Mouse (Mus musculus) limb, embryonic 10.5 days (tissue): ENCODE results near the gene Sbp. TPM values are rescaled to one million over a fixed set of nuclear protein-coding genes. Genes with fewer than 3 reads are reported as not detected.
"Not testable (repeated sequence)": the region's sequence is repeated elsewhere in the genome, so short reads cannot be mapped to it uniquely, and the experiment has no call there.

ENCODE experiments used
- DNase-seq: peaks from one replicate; pipeline ENCODE4 v3.0.0-alpha.2; 2017; ENCODE audit warnings: low spot score
- H3K27ac ChIP-seq: fragments of 300-500 bp; sonication (generic); 2 replicates; pipeline ENCODE4 v1.5.1; 2016; ENCODE audit warnings: mild to moderate bottlenecking
- H3K27me3 ChIP-seq: fragments of 300-500 bp; sonication (generic); 2 replicates; pipeline ENCODE4 v1.6.1; 2016; ENCODE audit warnings: low read depth, mild to moderate bottlenecking; ENCODE audit not compliant: poor library complexity, severe bottlenecking
- H3K36me3 ChIP-seq: fragments of 300-500 bp; sonication (generic); 2 replicates; pipeline ENCODE4 v1.6.1; 2016; ENCODE audit warnings: mild to moderate bottlenecking, moderate library complexity
- H3K4me1 ChIP-seq: fragments of 300-500 bp; sonication (generic); 2 replicates; pipeline ENCODE4 v1.6.1; 2016
- H3K4me3 ChIP-seq: fragments of 300-500 bp; sonication (generic); 2 replicates; pipeline ENCODE4 v1.5.1; 2016; ENCODE audit warnings: mild to moderate bottlenecking, moderate library complexity
- H3K9me3 ChIP-seq: fragments of 300-500 bp; sonication (generic); replicated peaks from 2 replicates; pipeline ENCODE4 v1.6.1; 2016; ENCODE audit warnings: mild to moderate bottlenecking
- WGBS: fragments of 180-500 bp; shearing (Covaris S2); methylation state at CpG from one replicate; pipeline ENCODE4 v1.1.7; 2016; 5-methylcytosine and 5-hydroxymethylcytosine counted together
- polyA plus RNA-seq: library from polyadenylated mRNA; unstranded; fragments of >200 nt; fragmentation: Nextera tagmentation; extraction: Ambion mirVana; gene quantifications from 2 replicates; pipeline ENCODE4 v1.2.1, GENCODE M21; 2016

Sbp gene
- polyA plus RNA-seq: not detected in 2 replicates

DNA sequence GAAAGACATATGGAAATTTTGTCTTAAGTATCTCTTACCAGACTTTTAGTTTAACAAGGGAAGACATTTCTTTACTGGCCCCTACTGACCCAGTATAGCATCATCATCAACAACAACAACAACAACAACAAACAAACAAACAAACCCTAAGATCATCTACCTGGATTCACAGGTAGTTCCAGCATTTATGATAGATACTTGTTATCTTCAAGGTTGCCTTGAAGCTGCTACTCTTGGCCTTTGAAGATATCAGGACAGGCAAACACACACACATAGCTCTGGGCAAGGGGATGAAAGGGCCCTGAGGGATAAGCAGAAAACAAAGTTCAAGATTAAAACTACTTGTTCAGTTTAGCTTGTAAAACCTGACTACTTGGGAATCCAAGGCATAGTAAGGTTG is at the start of gene Sbp:
Sbp (plus strand) TSS at position 301 of the 400 bp plus-strand sequence.
- no peaks in the 10 kb centered on the region for H3K36me3 ChIP-seq
- H3K27me3 ChIP-seq: no peaks in the 10 kb centered on the region
- no peak within 1 kb of the TSS for H3K4me3 ChIP-seq
- no peaks in the 10 kb centered on the region for H3K9me3 ChIP-seq
- no peak for DNase-seq
- no peaks in the 10 kb centered on the region for H3K4me1 ChIP-seq
- no peak within 1 kb of the TSS for H3K27ac ChIP-seq

DNA sequence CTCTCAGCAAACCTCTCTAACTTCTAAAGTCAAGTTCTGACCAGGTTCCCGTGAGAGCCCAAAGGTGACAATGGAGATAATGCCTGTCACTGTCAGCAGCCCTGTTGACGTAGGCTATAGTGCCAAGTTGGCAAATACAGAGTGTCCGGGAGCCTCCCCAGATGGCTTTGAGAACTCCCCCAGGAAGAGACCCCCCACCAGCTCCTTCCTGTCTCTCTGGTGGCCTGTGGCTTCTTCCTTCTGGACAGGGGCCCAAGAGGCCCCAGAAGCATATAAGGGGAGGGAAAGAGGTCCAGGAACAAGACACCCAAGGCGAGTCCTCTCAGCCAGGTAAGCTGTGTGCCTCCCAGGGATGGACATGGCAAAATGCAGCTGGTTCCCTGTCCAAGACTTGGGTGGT is 24.3 kb upstream of the Sbp start, which contains the start of gene Dcpp3:
Dcpp3 (plus strand) TSS at position 301 of the 400 bp plus-strand sequence.
- WGBS: 81% methylated on average over 4 of the region's 4 CpGs
- H3K36me3 ChIP-seq, H3K9me3 ChIP-seq, H3K4me3 ChIP-seq, H3K4me1 ChIP-seq, H3K27me3 ChIP-seq, H3K27ac ChIP-seq, DNase-seq: not testable (repeated sequence)

DNA sequence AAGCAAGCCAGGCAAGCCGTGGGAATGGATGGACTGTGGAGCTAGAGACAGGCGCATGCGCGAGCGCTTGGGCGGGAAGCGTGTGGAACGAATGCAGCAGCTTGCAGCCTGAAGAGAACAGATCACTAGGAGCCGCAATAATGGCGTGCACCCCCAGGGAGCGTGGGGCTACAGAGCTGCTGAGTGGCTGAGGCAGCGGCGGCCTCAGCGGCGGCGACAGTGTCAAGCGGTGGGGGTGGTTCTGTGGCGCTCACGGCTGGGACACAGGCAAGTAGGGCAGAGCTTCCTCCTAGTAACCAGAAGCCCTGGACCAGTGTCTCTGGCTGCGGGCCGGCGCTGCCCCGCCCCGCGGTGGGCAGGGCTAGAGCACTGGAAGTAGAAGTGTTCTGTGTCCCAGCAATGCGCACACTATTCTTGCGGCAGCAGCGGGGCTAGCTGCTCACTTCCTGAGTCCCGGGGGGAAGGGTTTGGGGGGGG is 16.9 kb upstream of the Sbp start:
- Histone ChIP-seq H3K9me3 (no peaks in the 10 kb centered on the region), H3K27me3 (no peaks in the 10 kb centered on the region), H3K36me3 (no peaks in the 10 kb centered on the region), H3K27ac (peak overlapping the region; percentile 95), H3K4me3 (peak overlapping the region; percentile 65), H3K4me1 (peaks cover 17% of the 10 kb centered on the region)
- WGBS: under 1% methylated on average over 29 of the region's 29 CpGs
- peak; percentile 94 for DNase-seq

DNA sequence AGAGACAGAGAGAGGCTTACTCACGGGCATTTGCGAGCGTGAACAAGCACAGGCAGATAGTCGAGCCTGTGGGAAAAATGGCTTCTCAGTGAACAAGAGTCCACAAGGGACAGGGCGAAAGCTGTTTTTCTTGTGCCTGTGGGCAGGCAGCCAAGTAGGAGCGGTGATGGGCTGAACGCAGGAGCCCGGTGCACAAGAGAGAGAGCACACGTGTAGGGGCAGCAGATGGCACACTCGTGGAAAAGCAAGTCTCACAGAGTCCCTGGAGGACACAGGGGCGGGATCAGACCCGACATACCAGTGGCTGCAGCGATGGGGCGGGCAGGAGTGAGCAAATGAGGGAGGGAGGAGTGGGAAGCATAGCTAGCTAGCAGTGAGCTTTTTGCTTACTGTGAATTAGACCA is 16.4 kb upstream of the Sbp start:
- WGBS: 1% methylated on average over 14 of the region's 14 CpGs
- peak overlapping the region; percentile 95 for H3K27ac ChIP-seq
- DNase-seq: peak; percentile 74

DNA sequence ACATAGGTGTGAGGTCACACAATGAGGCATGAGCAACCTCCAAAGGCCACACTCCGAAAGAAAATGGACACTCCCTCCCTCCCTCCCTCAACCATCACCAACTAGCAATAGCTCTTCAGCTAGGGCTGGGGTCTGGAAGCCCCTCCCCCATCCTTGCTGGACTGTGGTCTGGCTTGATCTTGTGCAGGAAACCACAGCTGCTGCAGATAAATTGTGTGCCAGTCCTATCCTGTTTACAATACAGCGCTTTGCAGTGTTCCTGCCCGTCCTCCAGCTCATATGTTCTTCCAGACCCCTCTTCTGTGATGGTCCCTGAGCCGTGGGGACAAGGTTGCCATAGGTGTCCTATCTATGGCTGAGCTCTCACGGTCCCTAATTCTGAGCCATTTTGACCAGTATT is 10.3 kb upstream of the Sbp start:
- H3K27ac ChIP-seq: no peak overlapping the region
- WGBS: 79% methylated on average over 5 of the region's 5 CpGs
- DNase-seq: no peak
- no peak overlapping the region for H3K4me3 ChIP-seq
- no peaks in the 10 kb centered on the region for H3K9me3 ChIP-seq
- no peaks in the 10 kb centered on the region for H3K36me3 ChIP-seq
- no peaks in the 10 kb centered on the region for H3K4me1 ChIP-seq
- no peaks in the 10 kb centered on the region for H3K27me3 ChIP-seq

More for the DNA sequence above, 16.4 kb upstream of the Sbp start:
- no peaks in the 10 kb centered on the region for H3K27me3 ChIP-seq
- H3K4me1 ChIP-seq: peaks cover 17% of the 10 kb centered on the region
- H3K36me3 ChIP-seq: no peaks in the 10 kb centered on the region
- no peaks in the 10 kb centered on the region for H3K9me3 ChIP-seq
- H3K4me3 ChIP-seq: peak overlapping the region; percentile 65

DNA sequence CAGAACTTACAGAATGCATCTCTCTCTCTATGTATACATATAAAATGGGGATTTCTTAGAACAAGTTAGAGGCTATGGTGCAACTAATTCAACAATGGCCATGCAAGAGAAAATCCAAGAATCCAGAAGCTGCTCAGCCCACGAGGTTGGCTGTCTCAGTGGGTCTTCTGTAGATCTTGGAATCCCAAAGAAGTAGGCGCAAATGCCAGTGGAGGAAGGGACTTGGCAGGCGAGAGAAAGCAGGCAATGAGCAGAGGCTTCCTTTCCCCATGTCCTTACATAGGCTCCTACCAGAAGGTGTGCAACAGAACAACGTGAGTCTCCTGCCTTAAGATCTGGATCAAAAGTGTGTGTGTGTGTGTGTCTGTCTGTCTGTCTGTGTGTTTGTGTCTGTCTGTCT is 6.0 kb downstream of the Sbp start:
- not testable (repeated sequence) for DNase-seq, H3K4me1 ChIP-seq, H3K36me3 ChIP-seq, H3K9me3 ChIP-seq, H3K27ac ChIP-seq, H3K27me3 ChIP-seq, H3K4me3 ChIP-seq
- 78% methylated on average over 4 of the region's 4 CpGs for WGBS

DNA sequence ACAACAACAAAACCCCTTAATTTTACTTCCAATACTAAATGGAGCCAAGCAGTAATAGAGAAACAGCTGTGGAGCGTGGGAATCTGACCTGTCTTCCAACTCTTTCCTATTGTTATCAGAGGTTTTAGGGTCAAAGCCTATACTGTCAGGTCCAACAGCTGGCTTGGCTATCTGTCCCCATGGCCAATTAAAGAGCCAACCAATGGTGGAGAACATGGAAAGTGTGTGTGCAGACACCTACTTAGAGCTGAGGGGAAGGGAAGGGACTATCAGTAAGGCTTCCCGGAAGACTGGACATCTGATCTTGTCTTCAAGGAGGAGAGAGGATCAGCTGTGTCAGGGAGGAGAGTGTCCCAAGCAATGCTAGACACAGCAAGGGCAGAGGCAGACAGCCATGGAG is 7.6 kb downstream of the Sbp start:
- Histone ChIP-seq H3K4me3 (no peak overlapping the region), H3K36me3 (no peaks in the 10 kb centered on the region), H3K27ac (no peak overlapping the region), H3K9me3 (no peaks in the 10 kb centered on the region), H3K4me1 (no peaks in the 10 kb centered on the region), H3K27me3 (no peaks in the 10 kb centered on the region)
- 91% methylated on average over 2 of the region's 2 CpGs for WGBS
- DNase-seq: no peak

DNA sequence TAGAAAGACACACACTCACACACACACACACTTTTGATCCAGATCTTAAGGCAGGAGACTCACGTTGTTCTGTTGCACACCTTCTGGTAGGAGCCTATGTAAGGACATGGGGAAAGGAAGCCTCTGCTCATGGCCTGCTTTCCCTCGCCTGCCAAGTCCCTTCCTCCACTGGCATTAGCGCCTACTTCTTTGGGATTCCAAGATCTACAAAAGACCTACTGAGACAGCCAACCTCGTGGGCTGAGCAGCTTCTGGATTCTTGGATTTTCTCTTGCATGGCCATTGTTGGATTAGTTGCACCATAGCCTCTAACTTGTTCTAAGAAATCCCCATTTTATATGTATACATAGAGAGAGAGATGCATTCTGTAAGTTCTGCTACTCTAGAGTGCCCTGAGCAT is 9.4 kb downstream of the Sbp start:
- not testable (repeated sequence) for H3K4me1 ChIP-seq, H3K27ac ChIP-seq, DNase-seq, H3K36me3 ChIP-seq, H3K27me3 ChIP-seq, H3K4me3 ChIP-seq, H3K9me3 ChIP-seq
- WGBS: 79% methylated on average over 4 of the region's 4 CpGs

DNA sequence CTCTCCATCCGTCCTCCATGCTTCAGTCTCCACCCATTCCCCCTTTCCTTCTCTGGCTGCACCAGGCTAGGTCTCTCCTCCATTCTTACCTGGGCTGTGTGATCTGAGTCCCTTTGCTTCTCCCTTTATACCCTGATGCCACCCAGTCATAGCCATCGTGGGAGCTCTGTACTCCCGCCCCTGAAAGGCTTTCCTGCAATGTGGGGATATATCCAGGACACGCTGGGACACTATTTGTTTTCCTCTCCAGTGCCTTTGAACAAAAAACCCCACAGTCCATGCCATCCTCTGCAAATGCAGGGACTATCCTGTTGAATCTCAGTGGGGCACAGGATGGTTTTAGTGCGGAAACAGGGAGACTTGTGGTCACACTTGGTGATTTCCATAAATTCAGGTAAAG is 13.7 kb downstream of the Sbp start, which contains the start of gene Sbpl:
Sbpl (minus strand) TSS at position 101 of the 400 bp plus-strand sequence.
- no peak for DNase-seq
- Histone ChIP-seq H3K27me3 (no peaks in the 10 kb centered on the region), H3K9me3 (no peaks in the 10 kb centered on the region), H3K27ac (no peak within 1 kb of the TSS), H3K4me1 (0 out of 2 replicates have a peak, but pooled peaks cover 6% of the 10 kb centered on the region), H3K4me3 (no peak within 1 kb of the TSS), H3K36me3 (no peaks in the 10 kb centered on the region)
- 81% methylated on average over 5 of the region's 5 CpGs for WGBS

DNA sequence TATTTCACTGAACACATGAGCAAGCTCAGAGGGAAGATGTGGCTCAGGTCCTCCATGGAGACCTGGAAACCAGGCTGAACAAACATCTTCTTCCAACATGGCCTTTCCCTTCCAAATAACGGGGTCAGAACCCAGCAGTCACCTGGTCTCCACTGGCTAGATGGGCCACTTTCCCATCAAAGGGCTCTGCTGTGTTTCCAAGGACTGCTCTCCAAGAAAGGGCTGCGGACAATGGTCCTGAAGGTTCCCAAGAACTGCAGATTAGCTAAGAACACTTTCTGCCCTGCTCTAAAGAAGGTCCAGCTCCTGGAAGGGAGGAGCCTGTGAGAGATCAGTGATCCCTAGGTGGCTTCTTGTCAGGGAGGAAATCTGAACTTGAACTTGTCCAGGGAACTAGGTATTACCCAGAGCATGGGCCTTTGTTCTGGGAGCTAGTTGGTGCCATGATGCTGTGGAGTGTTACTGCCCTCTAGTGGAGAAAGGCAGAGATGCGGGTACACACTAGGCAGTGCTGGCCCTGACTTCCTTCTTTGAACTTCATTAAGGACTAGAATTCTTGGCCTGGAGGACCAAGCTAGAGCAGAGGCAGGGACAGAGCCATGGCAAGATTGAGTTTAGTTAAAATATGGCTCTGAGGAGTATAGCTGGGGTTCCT is 18.7 kb downstream of the Sbp start:
- Histone ChIP-seq H3K9me3 (no peaks in the 10 kb centered on the region), H3K27me3 (no peaks in the 10 kb centered on the region), H3K4me3 (no peak overlapping the region), H3K27ac (peak overlapping the region; percentile 85), H3K36me3 (no peaks in the 10 kb centered on the region), H3K4me1 (0 out of 2 replicates have a peak, but pooled peaks cover 6% of the 10 kb centered on the region)
- WGBS: 38% methylated on average over 3 of the region's 3 CpGs
- DNase-seq: peak; percentile 85

DNA sequence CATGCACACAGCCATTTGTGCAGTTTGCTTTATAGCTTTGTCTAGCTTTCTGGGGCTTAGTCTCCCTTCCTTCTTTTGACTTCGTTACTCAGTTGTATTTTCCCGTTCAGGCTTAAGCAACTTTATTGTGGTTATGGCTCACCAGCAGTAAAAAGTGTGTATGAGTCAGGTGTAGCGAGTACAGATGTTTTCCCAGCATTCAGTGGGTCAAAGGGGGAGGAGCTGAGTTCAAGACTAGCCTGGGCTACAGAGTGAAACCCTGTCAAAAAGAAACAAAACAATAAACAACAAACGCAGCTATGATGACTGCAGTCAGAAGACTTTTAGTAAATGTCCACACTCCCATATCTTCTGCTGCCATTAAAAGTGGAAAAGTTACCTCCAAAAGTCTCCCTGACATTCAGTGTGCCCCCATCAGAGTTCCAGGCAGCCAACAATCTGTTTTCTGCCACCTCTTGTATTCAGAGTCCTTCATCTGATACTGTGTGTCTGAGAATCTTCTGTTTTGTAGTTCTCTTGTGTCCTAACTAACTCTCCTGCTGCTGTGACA is 20.2 kb downstream of the Sbp start:
- Histone ChIP-seq H3K36me3 (no peaks in the 10 kb centered on the region), H3K27me3 (no peaks in the 10 kb centered on the region), H3K27ac (no peak overlapping the region), H3K4me3 (no peak overlapping the region), H3K4me1 (0 out of 2 replicates have a peak, but pooled peaks cover 6% of the 10 kb centered on the region), H3K9me3 (no peaks in the 10 kb centered on the region)
- no peak for DNase-seq
- WGBS: 80% methylated on average over 4 of the region's 4 CpGs

DNA sequence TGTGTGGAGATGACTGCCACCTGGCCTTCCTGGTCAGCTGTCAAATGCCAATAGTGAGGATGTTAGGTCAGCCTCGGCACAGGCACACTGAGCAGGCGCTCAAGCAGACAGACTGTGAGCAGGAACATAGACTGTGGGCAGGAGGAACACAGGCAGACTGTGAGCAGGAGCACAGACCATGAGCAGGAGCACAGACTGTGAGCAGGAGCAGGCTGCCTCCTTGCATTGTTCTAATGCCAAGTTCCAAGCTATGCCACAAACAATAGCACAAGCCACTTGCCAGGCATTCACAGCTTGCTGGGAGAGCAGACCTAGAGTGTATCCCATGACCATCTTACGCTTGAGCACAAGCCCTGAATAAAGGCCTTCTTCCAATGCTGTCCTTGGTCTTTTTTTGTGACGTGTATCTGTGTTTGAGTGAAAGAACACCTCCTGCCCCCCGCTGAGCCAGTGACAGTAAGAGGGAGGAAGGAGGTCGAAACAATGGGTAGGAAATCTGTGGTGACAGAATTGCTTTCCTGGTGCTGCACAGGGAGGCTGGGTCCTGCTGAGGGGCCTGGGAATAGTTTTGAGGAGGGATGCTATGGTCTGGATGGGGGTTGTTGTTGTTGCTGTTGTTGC is 24.4 kb downstream of the Sbp start:
- 56% methylated on average over 6 of the region's 6 CpGs for WGBS
- H3K4me1 ChIP-seq: no peaks in the 10 kb centered on the region
- no peaks in the 10 kb centered on the region for H3K27me3 ChIP-seq
- no peak overlapping the region for H3K4me3 ChIP-seq
- no peak overlapping the region for H3K27ac ChIP-seq
- DNase-seq: no peak
- no peaks in the 10 kb centered on the region for H3K36me3 ChIP-seq
- no peaks in the 10 kb centered on the region for H3K9me3 ChIP-seq

DNA sequence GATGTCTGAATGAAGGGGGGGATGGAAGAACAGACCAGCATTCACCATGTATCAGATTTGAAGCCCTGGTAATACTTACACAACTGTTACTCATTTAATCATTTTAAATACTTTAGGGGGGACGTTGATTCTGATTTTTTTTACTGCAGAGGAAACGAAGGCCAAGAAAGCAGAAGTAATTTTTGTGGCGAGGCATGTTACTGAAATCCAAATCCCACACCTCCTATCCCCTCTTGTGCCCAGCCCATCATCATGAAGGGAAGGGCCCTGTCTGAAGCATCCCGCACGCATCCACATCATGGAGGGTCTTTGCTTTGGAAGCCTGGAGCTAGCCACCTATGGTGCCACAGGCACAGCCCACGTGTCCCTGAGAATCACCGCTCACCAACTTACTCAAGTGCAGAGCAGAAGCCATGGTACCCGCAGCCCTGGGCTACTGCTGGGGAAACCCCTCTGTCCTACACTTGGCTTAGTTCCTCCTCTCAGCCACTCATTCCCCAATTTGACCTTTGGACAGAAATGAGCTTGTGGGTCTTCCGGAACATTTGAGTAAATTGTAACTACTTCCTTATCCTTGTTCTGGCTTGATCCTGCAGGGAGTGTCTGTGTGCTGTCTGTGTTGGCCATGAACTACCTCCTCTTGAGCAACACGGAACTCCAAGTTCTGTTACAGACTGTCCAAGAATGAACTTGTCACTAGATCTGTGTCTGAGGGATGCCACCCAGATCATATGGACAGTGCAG is 25.4 kb downstream of the Sbp start:
- H3K27ac ChIP-seq: no peak overlapping the region
- WGBS: 88% methylated on average over 10 of the region's 10 CpGs
- DNase-seq: no peak
- no peaks in the 10 kb centered on the region for H3K9me3 ChIP-seq
- H3K27me3 ChIP-seq: no peaks in the 10 kb centered on the region
- no peaks in the 10 kb centered on the region for H3K36me3 ChIP-seq
- no peak overlapping the region for H3K4me3 ChIP-seq
- no peaks in the 10 kb centered on the region for H3K4me1 ChIP-seq
